Mouse (Mus musculus): ENCODE results near the gene Xpo1.
A peak's percentile ranks its signal among the peaks of the same experiment; 100 is the strongest.
"Not testable (repeated sequence)": the region's sequence is repeated elsewhere in the genome, so short reads cannot be mapped to it uniquely, and the experiment has no call there.

The Xpo1 gene

DNA sequence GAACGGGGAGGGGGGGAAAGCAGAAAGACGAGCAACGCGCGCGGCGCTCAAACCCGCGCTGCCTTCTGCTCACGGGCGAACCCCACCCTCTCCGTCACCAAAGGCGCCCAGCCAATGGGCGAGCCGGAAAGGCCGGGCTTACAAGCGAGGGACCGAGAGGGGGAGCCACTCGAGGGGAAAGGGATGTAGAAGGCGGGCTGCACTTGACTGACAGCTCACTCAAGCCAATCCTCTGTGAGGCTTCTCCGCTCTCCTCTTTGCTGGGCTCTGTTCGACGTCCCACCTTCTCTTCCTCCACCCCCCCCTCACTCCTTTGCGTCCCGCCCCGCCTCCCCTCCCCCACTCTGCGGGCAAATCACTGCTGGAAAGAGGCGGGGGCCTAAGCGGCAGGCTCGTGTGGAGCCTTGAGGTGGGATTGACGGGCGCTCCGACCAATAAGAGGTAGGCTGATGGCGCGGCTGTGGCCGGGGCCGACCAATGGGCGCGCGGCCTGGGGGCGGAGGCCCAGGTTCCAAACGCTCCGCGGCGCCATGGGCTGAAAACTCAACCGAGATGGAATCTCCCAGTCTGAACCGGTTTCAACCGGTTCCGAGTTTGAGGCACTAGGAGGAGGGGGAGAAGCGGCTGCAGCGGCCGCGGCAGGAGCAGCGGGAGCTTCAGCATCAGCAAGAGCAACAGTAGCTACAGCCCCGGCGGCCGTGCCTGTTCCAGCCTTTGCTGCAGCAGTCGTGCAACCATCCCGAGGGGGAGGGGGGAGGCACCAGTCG is at the start of gene Xpo1:
Gene Xpo1, plus strand, starts transcription at position 615 of the 767 bp plus-strand sequence.
- peak; percentile 100 for DNase-seq

DNA sequence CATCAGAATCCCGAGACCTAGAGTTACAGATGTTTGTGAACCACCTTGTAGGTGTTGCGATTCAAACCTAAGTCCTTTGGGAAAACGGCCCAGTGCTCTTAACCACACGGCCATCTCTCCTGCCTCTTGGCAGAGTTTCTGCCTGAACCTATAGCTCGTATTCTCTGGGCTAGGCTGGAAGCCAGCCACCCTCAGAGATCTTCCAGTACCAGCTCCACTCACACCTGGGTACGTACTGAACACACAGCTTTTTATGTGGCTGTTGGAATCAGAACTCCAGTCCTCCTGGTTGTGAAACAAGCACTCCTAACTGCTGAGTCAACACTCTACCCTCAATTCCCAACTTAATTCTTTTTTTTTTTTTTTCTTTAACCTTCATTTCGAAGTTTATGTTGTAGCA is 46.1 kb upstream of the Xpo1 start:
- DNase-seq: no peak

GRCm38 (mm10) chr11:23210590-23211510 is 45.0 kb upstream of the Xpo1 start:
- no peak for DNase-seq

GRCm38 (mm10) chr11:23217430-23217829 is 38.4 kb upstream of the Xpo1 start:
- no peak for DNase-seq

GRCm38 (mm10) chr11:23236015-23236414 is 19.8 kb upstream of the Xpo1 start:
- DNase-seq: no peak

- DNase-seq: no peak
Measured at GRCm38 (mm10) chr11:23253931-23254330, 1.9 kb upstream of the Xpo1 start.

DNA sequence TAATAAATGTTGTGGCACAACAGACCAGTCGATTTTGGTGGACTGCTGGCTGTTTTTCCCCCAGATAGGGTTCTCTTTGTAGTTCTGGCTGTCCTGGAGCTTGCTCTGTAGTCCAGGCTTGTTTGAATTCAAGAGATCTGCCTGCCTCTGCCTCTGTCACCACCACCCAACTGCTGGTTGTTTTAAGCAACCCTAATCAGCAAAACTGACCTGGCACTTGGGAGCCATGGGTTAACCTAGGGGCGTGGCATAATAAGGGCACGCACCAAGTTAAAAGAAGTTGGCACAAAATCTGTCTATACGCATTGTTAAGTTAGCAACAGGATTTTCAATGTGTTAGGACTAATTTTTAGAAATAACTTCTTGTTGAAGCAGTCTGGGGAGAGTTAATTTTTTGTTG is 1.3 kb upstream of the Xpo1 start:
- no peak for DNase-seq

DNA sequence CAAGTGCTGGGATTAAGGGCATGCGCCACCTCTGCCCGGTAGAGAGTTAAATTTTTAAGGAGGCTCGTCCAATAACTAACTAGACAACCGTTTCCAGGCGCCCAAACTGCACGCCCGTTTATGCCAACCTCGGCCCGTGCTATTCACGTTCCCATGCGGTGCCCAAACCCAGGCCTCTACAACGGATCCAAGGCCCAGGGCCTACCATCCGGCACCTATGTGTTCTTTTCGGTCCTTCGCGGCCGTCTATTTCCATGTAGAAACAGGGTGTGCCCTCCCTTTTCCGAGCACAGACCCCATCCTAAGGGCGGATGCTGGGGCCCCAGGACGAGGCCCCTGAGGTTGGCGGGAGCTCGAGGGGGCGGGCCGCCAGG is 801 bp upstream of the Xpo1 start:
- no peak for DNase-seq

DNA sequence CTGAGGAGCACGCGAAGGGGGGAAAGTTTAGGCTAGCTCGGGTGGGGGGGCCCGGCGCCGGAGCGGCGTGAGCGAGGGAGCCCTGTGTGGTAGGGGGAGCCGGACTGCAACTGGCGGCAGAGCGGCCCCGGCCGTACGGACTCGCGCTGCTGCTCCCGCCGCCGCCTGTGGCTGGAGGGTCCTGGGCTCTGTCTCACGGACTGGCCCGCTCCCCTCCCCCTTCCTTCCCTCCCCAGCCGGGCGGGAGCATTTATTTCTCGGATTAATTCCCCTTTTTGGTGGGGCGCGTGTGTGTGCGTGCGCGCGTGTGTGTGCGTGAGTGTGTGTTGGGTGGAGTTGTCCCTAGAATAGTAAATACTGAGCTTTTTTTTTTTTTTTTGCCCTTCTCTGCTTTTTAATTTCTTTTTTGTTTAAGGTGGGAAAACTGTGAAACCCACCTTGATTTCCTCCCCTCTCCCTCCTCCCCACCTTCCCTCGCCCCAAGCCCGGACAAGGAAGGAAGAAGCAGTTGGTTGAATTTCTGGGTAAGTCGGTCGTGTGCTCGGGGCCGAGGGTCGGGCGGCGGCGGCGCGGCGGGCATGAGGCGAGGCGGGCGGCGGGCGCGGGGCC is 457 bp downstream of the Xpo1 start:
- no peak for DNase-seq

DNA sequence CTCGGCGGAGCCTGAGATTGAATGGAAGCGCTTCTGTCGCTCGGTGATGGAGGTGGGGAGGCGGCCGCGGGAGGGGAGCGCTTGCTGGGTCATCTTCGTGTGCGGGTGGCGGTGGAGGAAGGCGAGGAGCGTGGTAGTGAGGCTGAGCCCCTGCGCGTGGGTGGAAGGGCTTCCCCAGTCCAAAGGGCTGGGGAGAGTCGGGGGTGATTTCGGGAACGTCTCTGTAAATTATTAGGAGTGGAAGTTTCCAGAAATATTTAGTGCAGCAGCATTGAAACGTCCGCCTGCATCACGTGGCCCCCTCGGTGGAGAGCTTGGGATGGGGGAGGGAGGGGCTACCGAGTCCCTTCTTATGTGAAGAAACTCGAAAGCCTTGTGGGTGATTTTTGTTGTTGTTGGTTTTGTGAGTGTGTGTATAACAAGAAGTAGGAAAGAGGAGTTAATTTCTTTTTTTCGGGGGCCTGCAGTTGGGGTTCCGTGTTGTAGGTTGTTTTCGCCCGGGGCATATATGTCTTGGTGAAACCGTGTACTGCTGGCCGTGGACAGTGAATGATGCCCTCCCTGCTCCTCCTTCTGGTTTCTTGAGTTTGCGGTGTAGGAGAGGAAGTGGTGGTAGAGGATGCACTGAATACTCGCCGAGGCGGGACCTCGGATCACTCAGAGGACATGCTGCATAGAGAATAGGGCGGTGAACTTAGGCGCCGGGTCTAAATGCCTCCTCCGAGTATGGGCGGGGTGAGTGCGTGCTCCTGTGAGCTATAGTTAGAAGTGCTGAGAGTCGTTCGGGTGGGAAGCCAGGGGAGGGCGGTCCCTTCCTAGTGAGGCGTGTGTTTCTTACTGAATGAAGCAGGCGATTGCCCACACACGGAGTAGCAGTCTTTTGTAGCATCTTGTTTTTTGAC is 1.2 kb downstream of the Xpo1 start:
- peak; percentile 47 for DNase-seq

DNA sequence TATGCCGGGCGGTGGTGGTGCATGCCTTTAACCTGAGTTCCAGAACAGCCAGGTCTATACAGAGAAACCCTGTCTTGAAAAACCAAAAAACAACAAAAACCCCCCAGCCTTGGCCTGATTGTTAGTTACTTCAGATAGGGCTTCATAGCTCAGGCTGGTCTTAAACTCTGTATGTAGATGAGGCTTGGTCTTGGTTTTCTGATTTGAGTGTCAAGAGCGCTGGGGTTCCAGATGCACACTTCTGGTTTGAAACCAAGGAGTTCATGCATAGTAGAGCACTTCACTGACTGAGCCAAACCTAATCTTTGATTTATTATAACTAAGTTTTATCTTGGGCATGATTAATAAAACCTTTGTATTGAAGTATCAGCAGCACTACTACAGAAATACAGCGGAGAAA is 3.2 kb downstream of the Xpo1 start:
- DNase-seq: no peak

GRCm38 (mm10) chr11:23259481-23259880 is 3.6 kb downstream of the Xpo1 start:
- DNase-seq: no peak

DNA sequence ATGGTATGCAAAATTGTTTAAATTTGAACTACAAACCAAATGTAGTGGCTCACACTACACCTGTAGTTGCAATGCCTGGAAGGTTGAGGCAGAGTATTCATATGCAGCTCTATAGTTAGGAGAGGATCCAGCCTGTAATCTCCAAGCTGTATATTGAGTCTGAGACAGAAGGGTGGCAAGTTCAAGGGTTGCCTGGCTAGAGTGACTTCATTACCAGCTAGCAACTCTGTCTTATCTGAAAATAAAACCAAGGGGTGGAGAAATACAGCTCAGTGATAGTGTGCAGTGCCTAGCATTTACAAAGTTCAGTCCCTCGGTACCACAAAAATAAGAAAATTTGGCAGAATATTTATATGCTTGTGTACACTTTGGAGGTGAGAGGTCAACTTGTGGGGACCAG is 4.3 kb downstream of the Xpo1 start:
- DNase-seq: no peak

DNA sequence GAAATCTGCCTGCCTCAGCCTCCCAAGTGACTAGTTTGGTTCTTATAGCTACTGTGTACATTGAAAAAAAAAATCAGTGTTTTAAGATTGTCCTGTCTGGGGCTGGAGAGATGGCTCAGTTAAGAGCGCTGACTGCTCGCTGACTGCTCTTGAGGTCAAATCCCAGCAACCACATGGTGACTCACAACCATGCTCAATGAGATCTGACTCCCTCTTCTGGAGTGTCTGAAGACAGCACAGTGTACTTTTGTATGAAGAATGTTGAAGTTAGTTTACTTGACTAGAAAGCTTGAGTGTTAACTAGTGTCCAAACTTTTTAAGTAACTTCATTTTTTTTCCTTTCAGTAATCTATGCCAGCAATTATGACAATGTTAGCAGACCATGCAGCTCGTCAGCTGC is 5.6 kb downstream of the Xpo1 start:
- no peak for DNase-seq

GRCm38 (mm10) chr11:23264949-23265348 is 9.1 kb downstream of the Xpo1 start:
- no peak for DNase-seq

GRCm38 (mm10) chr11:23271770-23272724 is 16.2 kb downstream of the Xpo1 start:
- DNase-seq: no peak

GRCm38 (mm10) chr11:23275780-23276179 is 19.9 kb downstream of the Xpo1 start:
- no peak for DNase-seq

DNA sequence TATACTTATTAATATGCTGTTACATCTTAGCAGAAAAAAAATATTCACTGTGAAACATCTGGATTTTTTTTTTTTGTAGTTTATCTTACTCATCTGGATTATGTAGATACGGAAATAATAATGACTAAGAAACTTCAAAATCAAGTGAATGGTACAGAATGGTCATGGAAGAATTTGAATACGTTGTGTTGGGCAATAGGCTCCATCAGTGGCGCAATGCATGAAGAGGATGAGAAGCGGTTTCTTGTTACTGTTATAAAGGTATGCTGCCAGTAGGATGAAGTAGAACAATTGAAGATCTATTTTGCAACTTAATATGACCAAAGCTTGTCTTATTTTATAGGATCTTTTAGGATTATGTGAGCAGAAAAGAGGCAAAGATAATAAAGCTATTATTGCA is 28.6 kb downstream of the Xpo1 start:
- DNase-seq: no peak

DNA sequence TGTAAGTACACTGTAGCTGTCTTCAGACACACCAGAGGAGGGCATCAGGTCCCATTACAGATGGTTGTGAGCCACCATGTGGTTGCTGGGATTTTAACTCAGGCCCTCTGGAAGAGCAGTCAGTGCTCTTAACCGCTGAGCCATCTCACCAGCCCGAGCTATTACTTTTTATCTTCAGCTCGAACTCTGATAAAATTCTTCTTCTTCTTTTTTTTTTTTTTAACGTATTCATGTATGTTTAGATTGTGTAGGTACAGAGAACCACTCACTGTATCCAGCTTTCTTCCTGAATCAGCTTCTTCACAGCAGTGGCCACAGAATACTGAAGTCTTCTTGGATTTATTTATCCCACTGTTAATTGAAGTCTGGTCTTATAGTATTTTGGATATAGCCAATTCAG is 33.0 kb downstream of the Xpo1 start:
- not testable (repeated sequence) for DNase-seq

GRCm38 (mm10) chr11:23297379-23297778 is 41.5 kb downstream of the Xpo1 start:
- DNase-seq: no peak

DNA sequence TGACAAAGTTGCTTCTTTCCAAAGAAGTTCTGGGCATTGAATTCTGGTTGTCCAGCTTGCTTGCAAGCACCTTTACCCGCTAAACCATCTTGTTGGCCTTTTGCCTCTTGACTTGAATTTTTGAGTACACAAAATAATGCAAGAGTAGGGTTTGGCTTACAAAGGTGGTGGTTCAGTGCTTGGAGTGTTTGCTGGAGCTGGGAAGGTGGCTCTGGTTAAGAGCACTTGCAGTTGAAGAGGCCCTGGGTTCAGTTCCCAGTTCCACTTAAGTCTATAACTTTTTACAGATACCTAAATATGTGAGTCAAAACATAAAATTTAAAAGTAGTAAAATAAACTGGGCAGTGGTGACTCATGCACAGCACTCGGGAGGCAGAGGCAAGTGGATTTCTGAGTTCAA is 42.5 kb downstream of the Xpo1 start:
- DNase-seq: no peak

All from cerebellum, adult 11 months (tissue).